Mouse (Mus musculus) MEL (cell line): ENCODE data around the gene Parva. TPM values are rescaled to one million over a fixed set of nuclear protein-coding genes. Genes with fewer than 3 reads are reported as not detected.

ENCODE experiments used
- DNase-seq: peaks from one replicate; pipeline ENCODE4 v3.0.0; 2011; ENCODE audit warnings: low read depth, low spot score
- H3K27ac ChIP-seq: 2 replicates; pipeline ENCODE4 v1.5.1; 2012; ENCODE audit warnings: low read depth, mild to moderate bottlenecking, control low read depth, low read length, moderate library complexity; ENCODE audit not compliant: control insufficient read depth
- H3K27me3 ChIP-seq, 2 experiments: fragments of 150-350 bp in 1 of 2; sonication (generic) in 1 of 2; 2 replicates each; pipeline ENCODE4 v1.6.1; 2012; ENCODE audit warnings: low read length in 2 of 2, mild to moderate bottlenecking in 2 of 2, improper control_type of control experiment in 1 of 2, moderate library complexity in 1 of 2; ENCODE audit not compliant: insufficient read depth in 2 of 2, control insufficient read depth in 1 of 2
- H3K36me3 ChIP-seq, 2 experiments: 2 replicates each; pipeline ENCODE4 v1.6.1; 2012 to 2014; ENCODE audit warnings: low read length in 2 of 2, improper control_type of control experiment in 1 of 2, inconsistent platforms in 1 of 2, mild to moderate bottlenecking in 1 of 2; ENCODE audit not compliant: insufficient read depth in 2 of 2, control insufficient read depth in 1 of 2
- H3K4me1 ChIP-seq, 2 experiments: fragments of 150-350 bp in 1 of 2; sonication (generic) in 1 of 2; 2 replicates each; pipeline ENCODE4 v1.6.1; 2012; ENCODE audit warnings: low read length in 2 of 2, improper control_type of control experiment in 1 of 2, mild to moderate bottlenecking in 1 of 2; ENCODE audit not compliant: insufficient read depth in 2 of 2, control insufficient read depth in 1 of 2
- H3K4me3 ChIP-seq, 2 experiments: fragments of 150-350 bp in 1 of 2; sonication (generic) in 1 of 2; 2 replicates each; pipeline ENCODE4 v1.5.1; 2012; ENCODE audit warnings: low read depth in 2 of 2, low read length in 2 of 2, mild to moderate bottlenecking in 2 of 2, moderate library complexity in 2 of 2, control low read depth in 1 of 2, improper control_type of control experiment in 1 of 2; ENCODE audit not compliant: control insufficient read depth in 1 of 2, insufficient read depth in 1 of 2
- H3K79me2 ChIP-seq: 2 replicates; pipeline ENCODE4 v1.6.1; 2012; ENCODE audit warnings: mild to moderate bottlenecking, low read length, moderate library complexity; ENCODE audit not compliant: control insufficient read depth, poor library complexity, insufficient read depth
- H3K9ac ChIP-seq: 2 replicates; pipeline ENCODE4 v1.6.1; 2012; ENCODE audit warnings: low read depth, mild to moderate bottlenecking, control low read depth, low read length, moderate library complexity; ENCODE audit not compliant: control insufficient read depth, poor library complexity, severe bottlenecking
- H3K9me3 ChIP-seq: fragments of 150-350 bp; sonication (generic); replicated peaks from 2 replicates; pipeline ENCODE4 v1.6.1; 2012; ENCODE audit warnings: mild to moderate bottlenecking, low read length, improper control_type of control experiment, moderate library complexity; ENCODE audit not compliant: insufficient read depth
- ETS1 ChIP-seq: IDR thresholded peaks from 2 replicates; pipeline ENCODE4 v1.6.1; 2012; ENCODE audit warnings: low read depth, mild to moderate bottlenecking, inconsistent platforms, low read length, improper control_type of control experiment, moderate library complexity
- GABPA ChIP-seq: IDR thresholded peaks from 2 replicates; pipeline ENCODE4 v1.6.1; 2012; ENCODE audit warnings: low read depth, mild to moderate bottlenecking, inconsistent platforms, low read length, improper control_type of control experiment, moderate library complexity
- GATA1 ChIP-seq: IDR thresholded peaks from 2 replicates; pipeline ENCODE4 v1.6.1; 2011; ENCODE audit warnings: low read depth, low read length, improper control_type of control experiment
- MEF2A ChIP-seq: IDR thresholded peaks from 2 replicates; pipeline ENCODE4 v1.6.1; 2014; ENCODE audit warnings: low read depth, mild to moderate bottlenecking, inconsistent platforms, low read length, improper control_type of control experiment; ENCODE audit not compliant: poor library complexity, insufficient replicate concordance, severe bottlenecking; ENCODE audit errors: extremely low read depth
- SMC3 ChIP-seq: IDR thresholded peaks from 2 replicates; pipeline ENCODE4 v1.6.1; 2011; ENCODE audit warnings: low read depth, low read length, improper control_type of control experiment
- TAL1 ChIP-seq: IDR thresholded peaks from 2 replicates; pipeline ENCODE4 v1.6.1; 2012; ENCODE audit warnings: mild to moderate bottlenecking, inconsistent platforms, low read length, moderate library complexity, mixed read lengths
- TCF12 ChIP-seq: IDR thresholded peaks from 2 replicates; pipeline ENCODE4 v1.6.1; 2014; ENCODE audit warnings: low read depth, mild to moderate bottlenecking, inconsistent platforms, low read length, improper control_type of control experiment, moderate library complexity
- UBTF ChIP-seq: IDR thresholded peaks from 2 replicates; pipeline ENCODE4 v1.6.1; 2012; ENCODE audit warnings: low read depth, mild to moderate bottlenecking, inconsistent platforms, low read length, improper control_type of control experiment, moderate library complexity, borderline replicate concordance; ENCODE audit not compliant: insufficient read depth
- ZKSCAN1 ChIP-seq: IDR thresholded peaks from 2 replicates; pipeline ENCODE4 v1.6.1; 2012; ENCODE audit warnings: low read depth, mild to moderate bottlenecking, inconsistent platforms, low read length, improper control_type of control experiment, moderate library complexity
- polyA plus RNA-seq, 2 experiments: library from polyadenylated mRNA; stranded (reverse) in 1 of 2; unstranded in 1 of 2; fragments of >175 nt in 1 of 2; fragments of >200 nt in 1 of 2; gene quantifications; 2 replicates each; pipeline versions ENCODE4 v1.2.1 to v1.2.4; 2012; ENCODE audit warnings: low replicate concordance in 2 of 2, low read depth in 1 of 2; ENCODE audit not compliant: insufficient read length in 2 of 2, insufficient read depth in 1 of 2, missing spikeins in 1 of 2
- total RNA-seq: library from RNA; depleted of rRNA; stranded (reverse); fragments of 300-350 nt; gene quantifications from 2 replicates; pipeline ENCODE4 v1.2.3, GENCODE M21; 2012

The Parva gene
- total and polyA plus RNA-seq, 3 experiments: not detected

GRCm38 (mm10) chr7:112528582-112529360 is 101.5 kb downstream of the Parva start:
- H3K4me3 ChIP-seq: no peak overlapping the region
- H3K27me3 ChIP-seq: no peaks in the 10 kb centered on the region
- no peaks in the 10 kb centered on the region for H3K36me3 ChIP-seq
- H3K79me2 ChIP-seq: no peaks in the 10 kb centered on the region
- H3K9me3 ChIP-seq: no peaks in the 10 kb centered on the region
- no peak for DNase-seq
- no peak for TF ChIP-seq ZKSCAN1
- TF ChIP-seq, all 39 proteins: peak for 0
- Histone ChIP-seq H3K9ac (no peak overlapping the region), H3K4me1 (no peaks in the 10 kb centered on the region), H3K27ac (no peak overlapping the region)

- H3K9ac ChIP-seq: no peak overlapping the region
- no peak for DNase-seq
- no peaks in the 10 kb centered on the region for H3K27me3 ChIP-seq
- H3K79me2 ChIP-seq: no peaks in the 10 kb centered on the region
- H3K9me3 ChIP-seq: no peaks in the 10 kb centered on the region
- TF ChIP-seq ZKSCAN1 (no peak), SMC3 (no peak), GATA1 (no peak)
- H3K4me1 ChIP-seq: no peaks in the 10 kb centered on the region
- H3K36me3 ChIP-seq: no peaks in the 10 kb centered on the region
- no peak overlapping the region for H3K4me3 ChIP-seq
- H3K27ac ChIP-seq: no peak overlapping the region
These were observed 103.6 kb downstream of the Parva start for GRCm38 (mm10) chr7:112530924-112531323.

- Histone ChIP-seq H3K9me3 (no peaks in the 10 kb centered on the region), H3K27me3 (no peaks in the 10 kb centered on the region), H3K27ac (no peak overlapping the region), H3K36me3 (no peaks in the 10 kb centered on the region), H3K4me3 (no peak overlapping the region), H3K79me2 (no peaks in the 10 kb centered on the region), H3K4me1 (no peaks in the 10 kb centered on the region), H3K9ac (no peak overlapping the region)
- DNase-seq: no peak
- TF ChIP-seq TAL1 (no peak), GABPA (no peak), TCF12 (no peak), MEF2A (no peak), ETS1 (no peak), UBTF (no peak)
These were observed 106.8 kb downstream of the Parva start for GRCm38 (mm10) chr7:112534148-112534547.
